Mouse (Mus musculus) stomach, postnatal 0 days (tissue): Measurements from ENCODE around the gene Cdk19. TPM values are rescaled to one million over a fixed set of nuclear protein-coding genes. Genes with fewer than 3 reads are reported as not detected.

ENCODE experiments used
- ATAC-seq: fragments of 200-750 bp; cut with Nextera tagmentation; 2 replicates; pipeline ENCODE4 v1.8.0; 2017; ENCODE audit not compliant: low FRiP score, low TSS enrichment
- DNase-seq: peaks from one replicate; pipeline ENCODE4 v3.0.0-alpha.2; 2016; ENCODE audit warnings: low spot score
- H3K27ac ChIP-seq: fragments of 300-500 bp; sonication (generic); replicated peaks from 2 replicates; pipeline ENCODE4 v1.5.1; 2014; ENCODE audit warnings: mild to moderate bottlenecking, control low read depth
- H3K27me3 ChIP-seq: fragments of 300-500 bp; sonication (generic); 2 replicates; pipeline ENCODE4 v1.6.1; 2014; ENCODE audit warnings: low read length; ENCODE audit not compliant: control insufficient read depth, insufficient read depth
- H3K36me3 ChIP-seq: fragments of 300-500 bp; sonication (generic); 2 replicates; pipeline ENCODE4 v1.6.1; 2014; ENCODE audit warnings: low read length, mixed read lengths; ENCODE audit not compliant: control insufficient read depth, insufficient read depth
- H3K4me1 ChIP-seq: fragments of 300-500 bp; sonication (generic); replicated peaks from 2 replicates; pipeline ENCODE4 v1.6.1; 2014; ENCODE audit warnings: antibody characterized with exemption; ENCODE audit not compliant: control insufficient read depth, insufficient read depth
- H3K4me2 ChIP-seq: fragments of 300-500 bp; sonication (generic); replicated peaks from 2 replicates; pipeline ENCODE4 v1.6.1; 2014; ENCODE audit warnings: low read depth, mild to moderate bottlenecking, control low read depth, moderate library complexity
- H3K4me3 ChIP-seq: fragments of 300-500 bp; sonication (generic); 2 replicates; pipeline ENCODE4 v1.5.1; 2014; ENCODE audit warnings: low read depth, low read length, control low read depth
- H3K9ac ChIP-seq: fragments of 300-500 bp; sonication (generic); 2 replicates; pipeline ENCODE4 v1.6.1; 2014; ENCODE audit warnings: mild to moderate bottlenecking, low read length, control low read depth, mixed read lengths
- H3K9me3 ChIP-seq: fragments of 300-500 bp; sonication (generic); 2 replicates; pipeline ENCODE4 v1.6.1; 2016; ENCODE audit warnings: low read length; ENCODE audit not compliant: control insufficient read depth
- CTCF ChIP-seq: IDR thresholded peaks from 2 replicates; pipeline ENCODE4 v1.5.1; 2016; ENCODE audit warnings: antibody characterized with exemption, low read depth, mild to moderate bottlenecking, moderate library complexity
- EP300 ChIP-seq: optimal IDR thresholded peaks from 2 replicates; pipeline ENCODE3; 2016; ENCODE audit warnings: antibody characterized with exemption
- WGBS: fragments of 180-500 bp; shearing (Covaris S2); extraction: QIAGEN DNeasy Blood & Tissue Kit; methylation state at CpG from one replicate; pipeline ENCODE4 v1.1.7; 2014; 5-methylcytosine and 5-hydroxymethylcytosine counted together
- polyA plus RNA-seq: library from polyadenylated mRNA; unstranded; fragments of >200 nt; fragmentation: Nextera tagmentation; extraction: Ambion mirVana; gene quantifications from 2 replicates; pipeline ENCODE4 v1.2.1, GENCODE M21; 2015

Cdk19 gene
- polyA plus RNA-seq, 1 experiment from 2014 or later: 4.4 TPM

- no peak overlapping the region for H3K27ac ChIP-seq
- H3K4me1 ChIP-seq: 0 out of 2 replicates have a peak, but pooled peaks cover 4% of the 10 kb centered on the region
- no peak overlapping the region for H3K9ac ChIP-seq
- no peaks in the 10 kb centered on the region for H3K36me3 ChIP-seq
- no peaks in the 10 kb centered on the region for H3K27me3 ChIP-seq
- DNase-seq: no peak
- H3K9me3 ChIP-seq: no peaks in the 10 kb centered on the region
- peak overlapping the region; percentile 46; the same call in 1 of the 2 replicates for H3K4me2 ChIP-seq
- no peak overlapping the region for H3K4me3 ChIP-seq
- no peak for ATAC-seq
- WGBS: 49% methylated on average over 9 of the region's 9 CpGs
- no peak for TF ChIP-seq EP300
- TF ChIP-seq CTCF: no peak; the same call in 1 of the 2 replicates
These were observed 8.1 kb downstream of the Cdk19 start for GRCm38 (mm10) chr10:40347461-40347954.

DNA sequence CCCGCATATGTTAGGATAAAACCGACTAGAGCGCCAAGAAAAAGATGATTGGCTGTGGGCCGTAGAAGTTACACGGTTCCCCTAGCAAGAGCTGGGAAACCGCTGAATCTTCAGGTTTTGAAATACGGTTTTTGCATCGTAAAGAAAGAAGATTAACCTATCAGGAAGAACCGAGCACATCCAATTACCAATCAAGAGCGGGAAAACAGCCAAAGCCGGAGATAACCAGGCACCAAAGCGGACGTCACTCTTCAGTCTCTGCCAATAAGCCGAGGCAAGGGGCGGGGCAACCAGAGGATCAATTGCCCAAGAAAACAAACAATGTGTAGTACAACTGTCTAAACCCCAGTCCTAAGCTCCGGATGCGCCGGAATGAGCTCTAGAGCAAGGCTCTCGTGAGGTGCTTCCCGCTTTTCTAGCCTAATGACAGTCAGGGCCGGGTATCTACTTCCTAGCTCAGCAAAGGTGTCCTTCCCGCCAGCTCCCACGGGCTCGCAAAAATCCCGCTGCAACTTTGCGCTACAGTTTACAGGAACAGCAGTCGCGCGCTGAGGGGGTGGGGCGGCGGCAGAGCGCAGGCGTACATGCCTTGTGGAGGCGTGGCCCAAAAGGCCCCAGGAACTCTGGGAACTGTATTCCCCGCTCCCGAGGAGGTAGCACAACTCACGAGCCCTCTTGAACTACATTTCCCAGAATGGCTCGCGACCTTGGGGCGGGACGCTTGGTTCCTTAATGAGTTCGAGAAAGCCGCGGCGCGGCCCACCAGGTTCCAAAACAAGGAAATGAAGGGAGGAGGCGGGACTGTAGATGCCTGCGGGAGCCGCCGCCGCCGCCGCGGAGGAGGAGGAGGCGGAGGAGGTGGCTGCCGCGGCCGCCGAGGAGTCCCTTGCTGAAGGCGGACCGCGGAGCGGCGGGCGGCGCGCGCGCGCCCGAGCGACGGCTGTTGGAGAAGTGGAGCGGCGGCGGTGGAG, 9.5 kb downstream of the Cdk19 start:
- H3K9me3 ChIP-seq: no peaks in the 10 kb centered on the region
- DNase-seq (peak; percentile 98), ATAC-seq (peak; percentile 98)
- 0 out of 2 replicates have a peak, but pooled peaks cover 4% of the 10 kb centered on the region for H3K4me1 ChIP-seq
- TF ChIP-seq EP300: no peak
- TF ChIP-seq CTCF: no peak
- peak overlapping the region; percentile 86 for H3K9ac ChIP-seq
- H3K4me3 ChIP-seq: peak overlapping the region; percentile 91
- peak overlapping the region; percentile 72 for H3K4me2 ChIP-seq
- peak overlapping the region; percentile 96 for H3K27ac ChIP-seq
- H3K36me3 ChIP-seq: no peaks in the 10 kb centered on the region
- H3K27me3 ChIP-seq: no peaks in the 10 kb centered on the region
- WGBS: under 1% methylated on average over 69 of the region's 76 CpGs

DNA sequence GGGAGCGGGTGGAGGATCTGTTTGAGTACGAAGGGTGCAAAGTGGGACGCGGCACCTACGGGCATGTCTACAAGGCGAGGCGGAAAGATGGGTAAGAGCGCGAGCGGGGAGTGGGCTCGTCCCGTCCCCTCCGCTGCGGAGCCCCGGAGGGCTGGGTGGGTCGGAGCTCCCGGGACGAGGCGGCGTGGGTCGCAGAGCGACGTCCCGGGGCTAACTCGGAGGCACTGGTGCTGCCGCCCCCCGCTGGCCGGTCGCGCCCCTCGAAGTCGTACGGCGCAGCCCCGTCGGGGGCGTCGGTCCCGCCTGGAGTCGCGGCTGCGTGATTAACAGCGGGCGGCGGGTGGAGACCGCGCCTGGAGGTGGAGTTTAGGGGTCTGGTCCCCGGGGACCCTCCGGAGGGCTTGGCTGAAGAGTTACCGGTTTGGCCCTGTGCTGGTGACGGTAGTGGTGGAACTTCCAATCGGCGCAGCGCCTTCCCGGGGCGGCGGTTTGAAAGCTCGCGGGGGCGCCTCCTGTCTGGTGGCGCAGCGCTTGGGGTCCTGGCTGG, 10.3 kb downstream of the Cdk19 start:
- H3K9ac ChIP-seq: peak overlapping the region; percentile 86
- no peaks in the 10 kb centered on the region for H3K27me3 ChIP-seq
- no peaks in the 10 kb centered on the region for H3K9me3 ChIP-seq
- 0% methylated on average over 59 of the region's 62 CpGs for WGBS
- H3K4me2 ChIP-seq: peak overlapping the region; percentile 72
- DNase-seq: peak; percentile 74
- ATAC-seq: peak; percentile 41
- peak overlapping the region; percentile 91 for H3K4me3 ChIP-seq
- no peaks in the 10 kb centered on the region for H3K36me3 ChIP-seq
- H3K27ac ChIP-seq: peak overlapping the region; percentile 96
- no peak for TF ChIP-seq EP300
- peak; percentile 61 for TF ChIP-seq CTCF
- 0 out of 2 replicates have a peak, but pooled peaks cover 4% of the 10 kb centered on the region for H3K4me1 ChIP-seq

DNA sequence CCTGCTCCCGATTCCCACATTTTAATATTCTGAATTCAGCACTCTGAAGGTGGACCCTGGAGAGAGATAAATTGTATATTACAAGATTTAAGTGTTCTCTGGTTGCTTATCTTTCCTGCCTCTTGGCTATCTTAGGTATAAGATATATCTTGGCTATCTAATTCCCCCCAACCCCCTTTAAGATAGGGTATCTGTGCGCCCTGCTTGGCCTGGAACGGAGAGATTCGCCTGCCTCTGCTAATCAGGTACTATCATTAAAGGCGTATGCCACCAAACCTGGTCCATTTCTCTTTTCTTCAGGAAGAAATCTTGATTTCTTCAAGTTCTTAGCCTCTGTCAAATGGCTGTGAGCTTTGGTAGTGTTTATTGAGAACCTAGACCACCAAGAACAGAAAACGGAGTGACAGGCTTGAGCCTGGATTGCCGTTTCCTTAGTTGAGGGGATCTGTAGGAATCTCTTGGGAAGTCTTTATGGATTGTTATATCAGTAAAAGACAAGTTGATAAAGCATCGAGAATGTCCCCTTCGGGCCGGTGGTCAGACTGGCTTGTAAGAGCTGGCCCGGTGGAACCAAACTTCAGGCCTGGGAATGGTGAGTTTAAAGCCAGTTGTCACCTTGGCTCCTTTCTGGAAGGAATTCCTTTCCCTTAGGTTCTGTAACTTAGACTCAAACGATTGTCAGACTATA, 11.0 kb downstream of the Cdk19 start:
- DNase-seq (no peak), ATAC-seq (no peak)
- H3K4me1 ChIP-seq: 0 out of 2 replicates have a peak, but pooled peaks cover 4% of the 10 kb centered on the region
- no peaks in the 10 kb centered on the region for H3K36me3 ChIP-seq
- H3K9me3 ChIP-seq: no peaks in the 10 kb centered on the region
- TF ChIP-seq EP300 (no peak), CTCF (no peak)
- peak overlapping the region; percentile 91 for H3K4me3 ChIP-seq
- H3K9ac ChIP-seq: peak overlapping the region; percentile 86
- 41% methylated on average over 12 of the region's 12 CpGs for WGBS
- H3K4me2 ChIP-seq: peak overlapping the region; percentile 72
- peak overlapping the region; percentile 96; the same call in 1 of the 2 replicates for H3K27ac ChIP-seq
- no peaks in the 10 kb centered on the region for H3K27me3 ChIP-seq

DNA sequence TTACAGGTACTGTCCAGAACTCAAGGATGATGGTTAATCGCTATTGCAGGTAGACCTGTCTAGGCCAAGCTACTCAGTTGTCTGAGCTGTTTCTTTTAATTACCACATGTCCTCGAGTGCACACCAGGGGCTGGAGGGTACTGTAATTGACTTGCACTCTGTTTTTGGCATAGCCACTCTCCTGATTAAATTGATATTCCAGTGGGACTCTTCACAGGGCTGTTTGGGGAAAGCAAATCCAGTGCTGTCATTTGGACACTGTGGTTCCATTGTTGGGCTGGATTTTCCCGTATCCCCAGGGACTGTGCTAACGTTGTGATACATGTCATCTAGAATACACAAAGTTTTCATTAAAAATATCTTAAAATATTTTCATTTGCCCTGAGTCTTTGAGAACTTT, 11.8 kb downstream of the Cdk19 start:
- DNase-seq: no peak
- Histone ChIP-seq H3K36me3 (no peaks in the 10 kb centered on the region), H3K9ac (no peak overlapping the region), H3K27me3 (no peaks in the 10 kb centered on the region), H3K4me2 (peak overlapping the region; percentile 72), H3K9me3 (no peaks in the 10 kb centered on the region), H3K4me3 (no peak overlapping the region), H3K4me1 (0 out of 2 replicates have a peak, but pooled peaks cover 4% of the 10 kb centered on the region), H3K27ac (no peak overlapping the region)
- no peak for ATAC-seq
- no peak for TF ChIP-seq CTCF
- TF ChIP-seq EP300: no peak
- WGBS: 62% methylated on average over 4 of the region's 4 CpGs
